Mouse (Mus musculus): ENCODE data around the gene A430078G23Rik.
"Not testable (repeated sequence)": the region's sequence is repeated elsewhere in the genome, so short reads cannot be mapped to it uniquely, and the experiment has no call there.

The A430078G23Rik gene

DNA sequence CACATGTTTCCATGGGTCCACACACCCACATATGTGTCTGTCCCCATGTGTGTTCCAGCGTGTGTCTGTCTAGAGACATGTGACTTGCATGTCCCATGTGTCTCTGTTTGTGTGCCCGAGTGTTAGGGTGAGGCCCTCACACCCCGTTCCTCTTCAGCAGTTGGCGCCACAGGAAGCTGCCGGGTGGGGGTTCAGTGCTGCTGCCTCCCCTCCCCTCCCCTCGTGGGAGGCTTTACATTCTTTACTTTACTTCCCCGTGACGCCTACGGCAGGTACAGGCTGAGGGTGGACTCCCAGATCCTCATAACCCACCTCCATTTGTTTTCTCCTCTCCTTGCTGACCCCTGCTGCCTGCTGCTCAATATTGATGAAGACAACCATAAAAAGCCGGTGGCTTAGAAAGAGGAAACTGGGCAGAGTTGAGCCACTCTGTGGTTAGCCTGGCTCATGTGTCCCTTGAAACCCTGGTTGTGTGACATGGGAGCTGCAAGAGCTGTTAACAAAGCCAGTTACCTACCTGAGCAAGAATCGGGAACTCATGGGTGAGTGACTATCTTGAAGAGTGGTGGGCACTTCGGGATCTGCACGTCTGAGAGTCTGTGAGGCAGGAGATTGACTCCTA is at the start of gene A430078G23Rik:
TSS of gene A430078G23Rik (plus strand) at position 227 of the 622 bp plus-strand sequence.
- DNase-seq: no peak

DNA sequence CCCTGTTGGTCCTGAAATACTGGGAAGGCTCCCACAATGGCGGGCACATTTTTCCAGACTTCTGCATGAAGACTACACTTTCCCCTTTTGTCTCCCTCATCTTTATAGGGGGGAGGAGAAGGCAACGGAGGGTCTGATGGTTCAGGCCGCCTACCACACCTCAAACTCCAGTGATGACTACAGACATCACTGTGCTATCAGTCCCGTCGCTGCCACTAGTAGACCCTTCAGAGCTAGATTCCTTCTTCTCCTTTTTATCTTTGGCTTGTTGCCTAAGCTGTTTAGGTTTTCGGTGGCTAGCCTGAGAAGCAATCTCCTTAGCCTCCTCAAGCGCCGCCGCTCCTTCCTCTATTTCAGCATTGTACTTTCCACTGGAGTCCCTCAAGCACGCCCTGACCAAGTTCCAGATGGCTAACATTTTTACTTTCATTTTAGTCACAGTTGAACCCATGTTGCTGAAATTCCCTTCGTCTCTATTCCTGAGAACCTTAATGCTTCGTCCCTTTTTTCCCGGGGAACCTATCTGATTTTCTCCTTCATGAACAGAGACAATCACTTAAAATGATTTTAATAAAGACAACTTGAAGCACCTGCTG is 44.9 kb upstream of the A430078G23Rik start:
- not testable (repeated sequence) for DNase-seq

DNA sequence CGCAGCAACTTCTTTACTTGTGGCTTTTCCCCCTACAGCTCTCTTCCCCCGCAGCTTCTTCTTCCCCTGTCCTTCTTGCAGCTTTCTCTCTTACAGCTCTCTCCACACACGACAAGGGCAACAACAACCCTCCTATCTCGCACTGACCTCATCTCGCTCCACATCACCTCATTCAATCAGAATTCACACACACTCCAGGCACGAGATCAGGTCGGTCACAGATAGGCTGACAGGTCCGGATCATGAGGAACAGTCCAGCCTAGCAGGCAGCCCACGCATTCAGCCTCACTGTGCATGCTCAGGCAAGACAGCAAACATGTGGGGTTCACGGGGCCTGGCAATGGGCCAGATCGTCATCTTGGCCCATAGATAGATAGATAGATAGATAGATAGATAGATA is 43.6 kb upstream of the A430078G23Rik start:
- DNase-seq: no peak

DNA sequence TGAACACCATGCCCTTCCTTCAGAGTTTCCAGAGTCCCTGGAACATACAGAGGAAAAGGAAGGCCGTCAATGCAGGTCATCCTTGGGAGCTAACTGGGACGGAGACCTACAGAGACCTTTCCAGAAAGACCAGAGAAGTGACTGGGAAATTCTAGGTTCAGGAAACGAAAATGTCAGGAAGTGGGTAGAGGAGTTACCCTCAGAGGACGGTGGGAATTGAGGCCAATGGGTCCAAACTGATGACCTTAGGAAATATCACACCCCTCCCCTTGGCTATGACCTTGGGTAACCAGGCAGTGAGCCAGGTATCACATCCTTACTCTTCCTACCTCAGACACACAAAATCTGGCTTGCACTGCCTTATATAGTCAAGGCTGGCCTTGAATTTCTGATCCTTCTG is 41.7 kb upstream of the A430078G23Rik start:
- DNase-seq: no peak

DNA sequence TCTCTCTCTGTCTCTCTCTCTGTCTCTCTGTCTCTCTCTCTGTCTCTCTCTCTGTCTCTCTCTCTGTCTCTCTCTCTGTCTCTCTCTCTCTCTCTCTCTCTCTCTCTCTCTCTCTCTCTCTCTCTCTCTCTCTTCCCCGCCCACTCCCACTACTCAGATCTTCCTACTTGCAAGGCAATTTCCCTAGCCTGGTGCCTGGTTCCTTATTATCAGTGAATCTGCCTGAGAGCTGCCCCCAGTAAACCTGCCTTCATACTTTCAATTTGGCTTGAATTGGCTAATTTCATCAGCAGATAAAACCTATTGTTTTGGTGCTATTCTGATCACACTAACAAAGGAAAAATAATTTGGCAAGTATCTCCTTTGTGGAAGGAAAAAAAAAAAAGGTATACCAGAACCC is 39.8 kb upstream of the A430078G23Rik start:
- DNase-seq: not testable (repeated sequence)

DNA sequence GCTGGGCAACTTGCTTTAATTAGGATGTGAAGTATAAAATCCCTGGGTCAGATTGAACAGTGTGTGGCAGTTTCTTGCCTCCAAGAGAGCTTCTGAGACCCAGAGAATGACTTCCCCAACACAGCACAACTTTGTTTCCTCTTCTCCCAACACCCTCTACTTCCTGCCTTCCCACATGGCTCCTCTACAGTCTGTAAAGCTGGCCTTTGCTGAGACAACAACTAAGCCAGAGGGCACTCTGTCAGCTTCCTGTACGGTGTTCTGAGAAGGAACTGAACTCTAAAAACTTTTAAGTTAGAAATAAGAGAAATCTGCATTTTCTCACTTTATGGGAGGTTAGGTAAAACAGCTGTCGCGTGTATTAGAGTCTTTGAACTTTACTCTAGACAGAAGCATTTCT is 39.4 kb upstream of the A430078G23Rik start:
- DNase-seq: no peak

DNA sequence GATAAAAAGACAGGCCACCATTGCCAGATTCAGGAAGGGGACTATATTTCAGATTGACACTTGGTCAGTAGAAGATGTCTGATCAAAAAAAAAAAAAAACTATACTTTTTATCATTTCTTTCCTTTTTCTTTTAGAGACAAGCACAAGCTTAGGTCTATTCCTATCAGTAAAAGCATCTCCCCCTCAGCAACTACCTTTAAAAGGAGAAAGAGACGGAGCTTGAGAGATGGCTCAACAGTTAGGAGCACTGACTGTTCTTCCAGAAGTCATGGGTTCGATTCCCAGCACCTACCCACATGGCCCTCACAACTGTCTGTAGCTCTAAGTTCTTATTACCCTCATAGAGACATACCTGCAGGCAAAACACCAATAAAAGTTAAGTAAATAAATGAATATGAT is 38.9 kb upstream of the A430078G23Rik start:
- no peak for DNase-seq

DNA sequence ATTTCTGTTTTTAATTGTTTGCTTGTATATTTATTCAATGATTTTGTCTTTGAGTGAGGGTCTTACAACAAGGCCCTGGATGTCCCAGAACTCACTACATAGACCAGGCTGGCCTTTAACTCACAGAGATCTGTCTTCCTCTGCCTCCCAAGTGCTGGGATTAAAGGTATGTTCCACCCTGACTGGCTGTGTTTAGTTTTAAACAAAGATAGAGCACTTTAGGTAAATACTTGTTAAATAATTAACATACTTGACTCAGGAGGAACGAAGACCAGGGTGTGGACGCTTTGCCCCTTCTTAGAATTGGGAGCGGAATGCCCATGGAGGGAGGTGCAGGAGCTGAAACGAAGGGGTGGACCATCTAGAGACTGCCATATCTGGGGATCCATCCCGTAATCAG is 36.6 kb upstream of the A430078G23Rik start:
- DNase-seq: no peak

DNA sequence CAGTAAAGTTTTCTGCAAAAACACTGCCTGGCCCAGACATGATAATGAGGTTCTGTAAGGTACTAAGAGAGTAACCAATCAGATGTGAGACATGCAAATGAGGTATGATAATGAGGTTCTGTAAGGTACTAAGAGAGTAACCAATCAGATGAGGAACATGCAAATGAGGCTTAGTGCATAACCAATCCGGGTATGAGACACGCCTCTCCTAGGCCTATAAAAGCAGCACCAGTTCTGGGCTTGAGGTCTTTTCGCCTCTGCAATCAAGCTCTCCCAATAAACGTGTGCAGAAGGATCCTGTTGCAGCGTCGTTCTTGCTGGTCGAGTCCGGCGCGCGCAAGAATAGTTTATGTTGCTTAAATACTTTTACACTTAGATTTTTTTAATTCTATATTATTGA is 33.9 kb upstream of the A430078G23Rik start:
- not testable (repeated sequence) for DNase-seq

DNA sequence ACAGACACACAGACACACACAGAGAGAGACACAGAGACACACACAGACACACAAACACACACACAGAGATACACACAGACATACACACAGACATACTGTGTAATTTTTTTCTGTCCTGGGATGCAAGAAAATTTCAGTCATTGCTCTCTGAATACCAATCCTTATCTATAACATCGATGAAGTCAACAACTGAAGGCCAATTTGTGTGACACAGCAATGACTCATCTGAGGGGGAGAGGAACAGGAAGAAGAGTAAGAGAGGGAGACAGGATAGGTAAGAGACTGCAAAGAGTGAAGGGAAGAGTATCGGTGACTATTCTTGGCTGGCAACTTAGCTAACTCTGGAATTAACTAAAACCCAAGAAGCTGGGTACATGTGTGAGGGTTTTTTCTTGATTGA is 29.0 kb upstream of the A430078G23Rik start:
- no peak for DNase-seq

DNA sequence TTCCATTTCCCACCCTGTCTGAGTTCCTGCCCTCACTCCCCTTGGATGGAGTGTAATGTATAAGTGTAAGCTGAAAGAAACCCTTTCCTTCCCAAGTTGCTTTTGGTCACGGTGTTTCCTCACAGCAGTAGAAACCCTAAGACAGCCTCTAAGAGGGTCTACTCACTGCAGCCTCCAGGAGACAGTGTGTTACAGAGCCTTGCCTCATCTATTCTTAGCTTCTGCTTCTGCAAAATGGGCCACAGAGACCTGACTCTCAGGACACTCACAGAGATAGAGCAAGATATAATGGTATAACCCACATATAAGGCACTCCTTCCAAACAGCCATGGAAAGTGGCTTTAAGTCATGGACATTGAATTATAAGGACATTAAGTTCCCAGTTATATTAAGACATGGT is 26.2 kb upstream of the A430078G23Rik start:
- no peak for DNase-seq

DNA sequence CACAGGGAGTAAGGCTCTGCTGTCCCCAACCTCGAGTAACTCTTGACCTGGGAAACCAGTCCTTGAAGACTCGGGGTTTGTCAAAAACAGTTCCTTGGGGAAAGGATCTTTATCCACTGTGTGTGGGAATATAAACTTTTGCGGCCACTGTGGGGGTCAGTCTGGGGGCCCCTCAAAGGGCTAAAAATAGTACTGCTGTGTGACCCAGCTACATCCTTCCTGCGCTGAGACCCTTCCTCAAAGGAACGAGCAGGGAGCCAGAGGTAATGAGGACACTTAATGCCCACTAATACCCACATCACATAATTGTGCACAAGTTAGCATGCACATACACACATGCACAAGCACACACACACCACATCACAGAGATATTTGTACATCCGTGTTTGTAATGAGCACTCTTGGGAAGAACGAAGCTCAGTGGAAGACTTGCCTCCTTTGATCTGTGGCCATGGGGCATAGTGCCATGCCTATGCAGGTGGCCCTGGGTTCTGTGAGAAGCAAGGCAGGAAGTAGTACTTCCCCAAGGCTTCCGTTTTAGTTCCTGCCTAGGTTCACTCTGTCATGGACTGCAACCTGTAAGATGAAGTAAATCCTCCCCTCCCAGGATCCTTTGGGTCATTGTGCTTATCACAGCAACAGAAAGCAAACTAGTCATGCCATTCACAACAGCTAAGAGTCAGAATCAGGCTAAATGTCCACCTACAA is 25.5 kb upstream of the A430078G23Rik start:
- no peak for DNase-seq

DNA sequence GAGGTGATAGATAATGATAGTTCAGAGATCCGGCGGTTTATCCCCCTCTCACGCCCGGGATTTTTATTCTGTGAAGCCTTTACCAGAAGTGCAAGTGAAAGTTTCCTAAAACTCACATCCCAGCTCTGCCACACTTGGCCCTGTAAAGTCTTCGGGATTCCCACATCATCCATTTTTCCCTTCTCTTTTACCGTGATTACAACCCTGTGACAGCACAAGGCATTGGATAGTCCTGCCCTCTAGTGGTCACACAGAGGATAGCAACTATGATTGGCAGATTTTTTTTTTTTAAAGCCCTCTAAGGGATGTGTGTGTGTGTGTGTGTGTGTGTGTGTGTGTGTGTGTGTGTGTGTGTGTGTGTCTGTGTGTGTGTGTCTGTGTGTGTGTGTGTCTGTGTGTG is 22.6 kb upstream of the A430078G23Rik start:
- peak; percentile 68 to 73 for DNase-seq

DNA sequence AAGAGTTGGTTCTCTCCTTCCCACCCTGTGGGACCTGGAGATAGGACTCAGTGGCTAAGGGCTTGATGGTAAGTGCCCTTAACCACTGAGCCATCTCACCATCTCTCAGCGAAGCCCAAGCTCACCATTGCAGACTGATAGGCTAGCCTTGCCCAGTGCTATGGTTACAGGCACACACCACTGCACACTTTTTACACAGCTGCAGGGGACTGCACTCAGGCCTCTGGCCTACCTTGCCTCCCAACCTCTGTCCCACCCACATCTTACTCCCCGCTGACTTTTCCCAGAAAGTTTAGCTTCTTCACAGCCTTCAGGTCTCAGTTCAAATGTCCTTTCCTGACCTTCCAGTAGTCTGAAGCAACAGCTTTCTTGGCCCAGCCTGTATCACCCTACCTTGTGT is 21.5 kb upstream of the A430078G23Rik start:
- no peak for DNase-seq

DNA sequence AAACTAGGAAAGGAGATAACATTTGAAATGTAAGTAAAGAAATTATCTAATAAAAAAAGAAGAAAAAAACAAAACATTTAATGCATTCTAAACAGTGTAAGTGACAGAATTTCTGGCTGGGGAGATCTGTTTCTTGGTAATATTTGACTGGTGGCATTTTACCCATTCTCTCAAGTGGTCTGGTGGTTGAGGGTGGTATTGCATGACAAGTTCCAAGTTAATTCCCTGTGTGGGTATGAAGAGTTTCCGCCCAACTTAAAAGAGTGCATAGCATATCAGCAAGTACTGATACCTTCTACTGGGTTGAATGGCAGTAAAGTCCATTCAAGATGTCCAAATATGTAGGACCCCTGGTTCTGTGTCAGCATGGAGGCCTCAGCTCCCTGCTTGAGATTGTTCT is 17.3 kb upstream of the A430078G23Rik start:
- DNase-seq: no peak

DNA sequence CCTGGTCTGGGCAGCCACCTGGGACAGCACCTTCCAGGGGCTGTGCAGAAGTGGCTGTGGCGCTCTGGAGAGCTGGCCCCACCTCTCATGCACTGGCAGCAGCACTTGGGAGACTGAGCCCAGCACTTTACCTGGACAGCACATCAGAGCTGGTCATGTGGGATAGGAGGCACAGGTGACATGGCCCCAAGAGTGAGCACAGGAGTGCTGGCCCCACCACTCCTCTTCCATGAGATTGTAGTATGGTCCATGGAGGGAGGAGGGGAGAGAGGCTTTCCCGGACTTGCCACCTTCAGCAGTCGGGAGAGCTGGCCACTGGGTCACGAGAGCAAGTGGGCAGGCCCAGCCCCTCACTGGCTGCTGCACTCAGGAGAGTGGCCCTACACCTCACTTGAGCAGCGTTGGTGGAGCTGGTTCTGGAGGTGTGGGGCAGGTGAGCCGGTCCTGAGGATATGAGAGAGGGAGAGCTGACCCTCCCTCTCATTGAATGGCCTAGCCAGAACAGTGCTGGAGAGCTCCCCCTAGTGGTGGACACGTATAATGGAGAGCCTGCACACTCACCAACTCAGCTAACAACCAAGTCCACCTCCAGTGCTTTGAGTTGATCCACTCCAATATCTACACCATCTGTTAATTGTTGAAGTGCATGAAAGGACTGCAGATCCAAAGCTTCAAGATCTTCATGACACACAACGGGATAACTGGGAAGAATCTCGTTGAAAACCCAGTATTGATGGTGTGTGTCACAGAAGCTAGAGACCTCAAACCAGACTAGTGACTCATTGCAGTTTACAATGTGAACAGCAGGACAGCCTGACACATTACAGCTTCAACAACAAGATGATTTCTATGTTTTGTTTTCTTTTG is 16.3 kb upstream of the A430078G23Rik start:
- peak; percentile 56 to 70 for DNase-seq

DNA sequence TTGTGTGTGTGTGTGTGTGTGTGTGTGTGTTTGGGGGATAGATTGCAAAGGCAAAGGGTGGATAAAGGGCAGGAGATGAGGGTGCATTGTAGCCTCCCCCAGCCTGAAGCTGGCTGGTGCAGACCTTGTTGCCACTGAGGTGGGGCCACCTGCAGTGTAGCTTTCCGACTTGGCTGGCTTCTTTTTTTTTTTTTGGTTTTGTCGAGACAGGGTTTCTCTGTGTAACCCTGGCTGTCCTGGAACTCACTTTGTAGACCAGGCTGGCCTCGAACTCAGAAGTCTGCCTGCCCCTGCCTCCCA is 15.7 kb upstream of the A430078G23Rik start:
- not testable (repeated sequence) for DNase-seq

DNA sequence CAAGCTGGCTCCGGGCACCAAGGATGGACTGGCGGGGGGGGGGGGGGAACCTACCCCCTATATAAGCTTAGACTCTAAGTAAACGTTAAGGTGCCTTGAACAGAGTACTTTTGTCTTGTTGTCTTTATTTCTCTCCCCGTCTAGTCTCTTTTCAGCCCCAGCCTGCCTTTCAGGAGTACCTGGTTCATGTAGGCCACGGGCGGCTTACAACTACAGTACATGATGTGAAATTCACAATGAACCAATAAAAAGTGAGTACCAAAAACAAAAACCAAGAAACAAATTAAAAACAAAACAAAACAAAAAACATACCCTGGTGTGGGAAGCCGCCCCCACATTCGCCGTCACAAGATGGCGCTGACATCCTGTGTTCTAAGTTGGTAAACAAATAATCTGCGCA is 15.2 kb upstream of the A430078G23Rik start:
- no peak for DNase-seq

DNA sequence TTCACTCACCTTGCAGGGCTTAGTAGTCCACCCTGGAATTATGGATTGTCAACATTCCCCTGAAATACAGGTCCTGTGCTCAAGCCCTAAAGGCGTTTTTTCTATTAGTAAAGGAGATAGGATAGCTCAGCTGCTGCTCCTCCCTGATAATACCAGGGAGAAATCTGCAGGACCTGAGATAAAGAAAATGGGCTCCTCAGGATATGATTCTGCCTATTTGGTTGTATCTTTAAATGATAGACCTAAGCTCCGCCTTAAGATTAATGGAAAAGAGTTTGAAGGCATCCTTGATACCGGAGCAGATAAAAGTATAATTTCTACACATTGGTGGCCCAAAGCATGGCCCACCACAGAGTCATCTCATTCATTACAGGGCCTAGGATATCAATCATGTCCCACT is 12.5 kb upstream of the A430078G23Rik start:
- not testable (repeated sequence) for DNase-seq

DNA sequence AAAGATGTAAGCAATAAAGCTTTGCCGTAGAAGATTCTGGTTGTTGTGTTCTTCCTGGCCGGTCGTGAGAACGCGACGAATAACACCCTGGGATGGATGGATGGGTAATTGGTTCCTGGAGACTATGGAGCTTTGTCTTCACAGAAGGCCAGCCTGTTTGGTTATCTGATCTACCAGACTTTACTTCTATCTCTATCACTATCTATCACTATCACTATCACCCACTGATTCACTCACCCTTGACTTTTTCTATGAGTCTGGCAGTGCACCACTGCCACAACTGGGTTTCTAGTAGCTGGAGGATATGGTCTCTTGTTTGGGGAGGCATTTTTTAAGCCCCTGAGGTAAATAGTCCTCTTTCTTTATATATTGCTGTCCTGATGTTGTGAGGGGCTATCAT is 7.9 kb upstream of the A430078G23Rik start:
- no peak for DNase-seq

DNA sequence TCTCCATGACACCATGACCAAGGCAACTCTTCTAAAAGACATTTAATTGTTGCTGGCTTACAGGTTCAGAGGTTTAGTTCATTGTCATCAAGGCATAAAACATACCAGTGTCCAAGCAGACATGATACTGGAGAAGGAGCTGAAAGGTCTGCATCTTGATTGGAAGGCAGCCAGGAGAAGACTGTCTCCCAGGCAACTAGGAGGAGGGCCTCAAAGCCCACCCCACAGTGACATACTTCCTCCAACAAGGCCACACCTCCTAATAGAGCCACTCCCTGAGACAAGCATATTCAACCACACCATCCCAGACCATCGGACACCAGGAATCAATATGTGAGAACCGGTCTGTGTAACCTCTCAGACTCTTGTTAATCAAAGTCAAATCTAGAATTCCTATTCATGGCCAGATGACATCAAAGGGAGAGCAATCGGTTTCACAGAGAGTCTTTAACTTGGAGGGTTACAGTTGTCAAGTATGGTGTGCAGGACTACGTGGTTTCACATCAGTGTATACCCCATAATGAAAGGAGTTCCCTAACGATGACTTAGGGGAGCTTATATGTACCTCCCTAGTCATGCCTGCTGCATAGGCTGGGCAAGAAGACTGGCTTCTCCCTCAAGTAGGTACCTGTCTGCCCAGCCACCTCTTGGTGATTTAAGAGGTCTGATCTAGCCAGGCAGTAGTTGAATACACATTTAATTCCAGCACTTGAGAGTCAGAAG is 6.4 kb upstream of the A430078G23Rik start:
- no peak for DNase-seq

DNA sequence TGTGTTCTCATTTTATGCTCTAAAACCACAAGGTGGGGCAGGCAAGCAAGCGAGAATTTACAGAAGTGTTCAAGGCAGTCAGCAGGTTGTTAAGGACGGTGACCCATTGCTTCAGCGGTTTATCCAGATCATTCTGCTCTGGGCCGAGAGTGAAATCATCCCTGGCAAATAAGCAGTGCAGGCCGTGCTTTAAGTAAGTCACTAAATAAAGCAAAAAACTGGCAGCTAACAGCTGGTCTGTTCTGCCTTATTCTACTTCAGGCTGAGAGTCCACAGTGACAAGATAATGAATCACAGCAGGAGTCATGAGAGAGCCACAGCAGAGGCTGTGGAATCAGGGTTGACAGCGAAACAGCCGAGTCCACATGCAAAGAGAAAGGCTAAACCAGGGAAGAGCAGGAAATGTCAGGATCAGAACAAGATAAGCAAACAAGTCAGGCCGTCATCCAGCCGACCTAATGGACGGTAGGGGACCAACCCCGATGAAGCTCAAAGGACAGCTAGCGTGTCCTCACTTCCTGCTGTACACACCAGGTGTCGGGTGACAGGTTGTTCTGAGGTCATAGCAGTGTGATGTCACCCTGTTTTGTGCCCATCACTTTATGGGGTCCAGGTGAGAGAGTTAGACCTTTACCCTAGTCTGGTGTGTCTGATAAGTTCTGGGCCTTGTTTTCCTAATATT is 4.9 kb upstream of the A430078G23Rik start:
- DNase-seq: no peak
